Mouse (Mus musculus): ENCODE measurements around the gene Nek3.

DNA sequence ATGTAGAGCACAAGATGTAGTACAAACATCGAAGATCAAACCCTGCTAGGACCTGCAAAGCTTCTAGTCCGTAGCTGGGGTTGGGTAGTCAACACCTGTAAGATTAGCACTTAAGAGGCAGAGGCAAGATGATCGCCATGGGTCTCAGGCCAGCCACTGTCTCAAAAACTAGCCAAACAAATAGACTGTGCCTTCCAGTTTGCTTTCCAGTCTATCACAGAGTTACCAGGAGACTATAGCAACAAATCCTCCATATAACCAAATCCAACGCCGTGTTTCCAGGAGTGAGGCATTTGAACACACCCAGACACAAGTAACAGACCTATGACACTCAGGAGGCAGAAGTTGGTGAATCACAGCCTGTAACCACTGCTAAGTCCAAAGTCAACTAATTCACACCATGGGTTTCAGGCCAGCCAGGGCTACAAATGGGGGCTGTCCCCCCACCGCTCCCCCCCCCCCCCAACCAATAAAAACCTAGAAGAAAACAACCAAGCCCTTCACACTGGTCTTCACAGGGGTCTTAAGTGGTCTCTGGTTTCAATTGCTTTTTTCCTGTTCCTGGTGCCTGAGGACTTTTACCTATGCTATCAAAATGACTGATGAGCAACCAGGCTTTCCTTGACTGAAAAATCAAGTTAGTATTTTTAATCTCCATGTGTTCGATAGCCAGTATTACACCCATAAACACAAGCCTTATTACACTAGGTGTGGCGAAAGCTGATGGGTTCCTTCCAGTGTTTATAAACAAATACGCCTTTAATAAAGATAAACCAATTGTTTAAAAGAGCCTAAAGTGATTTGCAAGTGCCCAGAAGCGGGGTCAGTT, 770 bp downstream of the Nek3 start:
- no peak for TF ChIP-seq CTCF (IDR thresholded peaks at IDR 0.05; ENCODE audit: low read depth, low read length)
- TF ChIP-seq POLR2AphosphoS5 (IDR thresholded peaks at IDR 0.05; ENCODE audit: insufficient replicate concordance, low read depth, low read length): no peak
- no peak for TF ChIP-seq GATA1 (IDR thresholded peaks at IDR 0.05; ENCODE audit: borderline replicate concordance, low read length)
- no peak for TF ChIP-seq TAL1 (conservative IDR thresholded peaks at IDR 0.05; ENCODE audit: low read depth, low read length)
- TF ChIP-seq GATA2 (IDR thresholded peaks at IDR 0.05; ENCODE audit: borderline replicate concordance, low read depth, low read length): no peak
